Mouse (Mus musculus) bone marrow macrophage, adult 2 months (primary cell): Measurements from ENCODE around the gene Macrod2. TPM values are rescaled to one million over a fixed set of nuclear protein-coding genes. Genes with fewer than 3 reads are reported as not detected.

Experiments used
- H3K27ac ChIP-seq: 2 replicates; pipeline ENCODE4 v1.5.1; 2012; ENCODE audit warnings: low read depth, low read length; ENCODE audit not compliant: insufficient read depth
- H3K4me1 ChIP-seq: 2 replicates; pipeline ENCODE4 v1.6.1; 2012; ENCODE audit warnings: low read length; ENCODE audit not compliant: control insufficient read depth, insufficient read depth
- H3K4me3 ChIP-seq: 2 replicates; pipeline ENCODE4 v1.5.1; 2012; ENCODE audit warnings: mild to moderate bottlenecking, low read length, moderate library complexity; ENCODE audit not compliant: insufficient read depth
- CTCF ChIP-seq: IDR thresholded peaks from 2 replicates; pipeline ENCODE4 v1.5.1; 2012; ENCODE audit warnings: low read depth, mild to moderate bottlenecking, low read length, moderate library complexity
- POLR2A ChIP-seq: IDR thresholded peaks from 2 replicates; pipeline ENCODE4 v1.6.1; 2012; ENCODE audit warnings: mild to moderate bottlenecking, low read depth, low read length, borderline replicate concordance
- polyA plus RNA-seq: library from polyadenylated mRNA; stranded (reverse); fragments of >200 nt; gene quantifications from 2 replicates; pipeline ENCODE4 v1.2.4, GENCODE M21; 2012; ENCODE audit not compliant: missing spikeins, insufficient read depth, insufficient read length

Gene Macrod2
- polyA plus RNA-seq, 1 experiment, result 3.0 TPM

DNA sequence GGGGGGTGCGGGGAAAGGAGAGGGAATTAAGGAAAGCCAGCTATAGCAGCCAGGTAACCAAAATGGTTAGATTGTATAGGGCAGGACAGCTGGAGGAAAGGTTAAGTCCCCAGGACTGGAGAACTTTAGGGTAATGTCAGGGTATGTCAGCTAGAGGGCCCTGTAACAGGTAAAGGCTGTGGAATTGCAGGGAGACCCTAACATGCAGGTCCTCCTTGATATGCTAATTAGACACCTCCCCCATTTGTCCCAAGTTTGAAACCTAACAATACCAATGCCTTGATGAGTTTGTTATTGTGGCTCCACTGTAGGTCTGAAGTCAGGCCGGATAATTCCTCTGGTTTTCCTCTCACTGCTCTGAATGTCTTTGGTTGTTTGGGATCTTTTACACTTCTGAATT lies 1948.9 kb downstream of the Macrod2 start:
- H3K4me1 ChIP-seq, result no peaks in the 10 kb centered on the region
- no peak overlapping the region for H3K27ac ChIP-seq
- no peak overlapping the region for H3K4me3 ChIP-seq
- TF ChIP-seq POLR2A (no peak), CTCF (no peak)

DNA sequence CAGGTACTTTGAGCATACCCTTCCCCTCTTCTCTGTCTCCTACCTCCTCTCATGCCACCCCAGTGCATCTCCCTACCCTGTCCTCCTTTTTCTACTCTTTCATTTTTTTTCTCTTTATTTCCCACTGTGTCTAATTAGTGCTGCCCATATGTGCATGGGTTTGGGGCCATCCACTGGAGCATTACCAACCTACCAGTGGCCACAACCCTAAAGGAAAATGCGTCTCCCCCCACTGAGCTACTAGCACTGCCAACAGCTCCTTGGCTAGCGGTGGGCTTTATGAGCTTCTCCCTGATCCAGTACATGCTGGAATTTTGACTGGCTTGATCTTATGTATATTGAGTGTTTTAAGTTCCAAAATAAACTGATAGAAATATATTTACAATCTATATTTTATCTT lies 1949.6 kb downstream of the Macrod2 start:
- no peak for TF ChIP-seq CTCF
- no peak for TF ChIP-seq POLR2A
- Histone ChIP-seq H3K4me3 (no peak overlapping the region), H3K4me1 (no peaks in the 10 kb centered on the region), H3K27ac (no peak overlapping the region)

DNA sequence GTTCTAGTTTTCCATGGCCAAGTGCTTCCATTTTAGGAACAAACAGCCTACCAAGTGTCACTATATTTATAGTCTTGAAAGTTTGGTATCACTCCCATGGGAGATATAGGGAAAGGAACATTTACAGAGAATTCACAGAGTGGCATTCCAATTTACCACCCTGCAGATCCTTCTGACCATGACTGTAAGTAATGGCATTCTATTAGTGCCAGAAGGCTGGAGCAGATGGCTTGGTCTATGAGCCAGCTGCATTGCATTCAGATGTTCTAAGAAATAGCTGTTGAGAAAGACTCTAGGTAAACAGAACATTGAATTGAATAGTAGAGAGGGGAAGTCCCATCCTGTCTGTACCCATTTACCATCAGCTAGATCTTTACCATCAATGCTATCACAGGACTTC lies 1954.7 kb downstream of the Macrod2 start:
- Histone ChIP-seq H3K27ac (no peak overlapping the region), H3K4me3 (no peak overlapping the region)
- TF ChIP-seq POLR2A, result no peak
- no peak for TF ChIP-seq CTCF

DNA sequence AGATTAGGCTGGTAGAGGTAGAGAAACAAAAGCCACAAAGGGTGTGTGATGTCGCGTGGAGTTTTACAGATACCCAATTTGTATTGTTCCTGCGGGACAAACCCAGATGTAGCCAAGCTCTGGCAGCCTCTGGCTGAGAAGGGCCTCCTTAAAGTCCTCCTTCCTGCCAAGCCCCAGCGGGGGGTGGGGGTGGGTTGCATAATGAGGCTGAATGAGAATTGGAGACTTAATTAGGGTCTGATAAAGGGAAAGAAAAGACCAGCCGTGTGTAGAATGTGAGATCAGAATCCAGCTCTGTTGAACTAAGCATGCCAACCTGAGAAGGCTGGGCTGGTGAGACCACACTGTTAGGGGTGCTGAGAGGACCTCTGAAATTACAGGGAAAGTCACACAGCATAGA lies 1967.8 kb downstream of the Macrod2 start:
- no peak overlapping the region for H3K27ac ChIP-seq
- H3K4me3 ChIP-seq, result no peak overlapping the region
- TF ChIP-seq POLR2A (no peak), CTCF (no peak)
- no peaks in the 10 kb centered on the region for H3K4me1 ChIP-seq

More for the DNA sequence above, 1954.7 kb downstream of the Macrod2 start:
- no peaks in the 10 kb centered on the region for H3K4me1 ChIP-seq

DNA sequence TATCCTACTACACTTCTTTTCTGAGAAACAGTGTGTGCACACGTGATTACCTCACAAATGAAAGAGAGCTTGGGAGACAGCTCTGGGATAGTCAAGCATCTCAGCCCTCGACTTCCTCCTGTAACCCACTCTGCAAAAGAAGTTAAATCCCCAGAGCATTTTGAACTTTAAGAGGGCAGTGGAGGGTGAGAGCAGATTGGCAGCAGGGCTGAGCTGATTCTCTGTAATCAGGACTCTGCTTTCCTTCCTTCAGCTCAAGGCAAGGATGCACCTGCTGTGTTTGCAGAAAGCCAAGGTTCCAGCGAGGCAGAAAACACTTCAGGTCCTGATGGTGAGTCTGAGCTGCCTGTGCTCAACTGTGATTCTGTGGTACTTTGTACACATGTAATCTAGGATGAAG lies 1978.9 kb downstream of the Macrod2 start:
- TF ChIP-seq CTCF, result no peak
- no peak for TF ChIP-seq POLR2A
- Histone ChIP-seq H3K4me1 (no peaks in the 10 kb centered on the region), H3K27ac (no peak overlapping the region), H3K4me3 (no peak overlapping the region)

DNA sequence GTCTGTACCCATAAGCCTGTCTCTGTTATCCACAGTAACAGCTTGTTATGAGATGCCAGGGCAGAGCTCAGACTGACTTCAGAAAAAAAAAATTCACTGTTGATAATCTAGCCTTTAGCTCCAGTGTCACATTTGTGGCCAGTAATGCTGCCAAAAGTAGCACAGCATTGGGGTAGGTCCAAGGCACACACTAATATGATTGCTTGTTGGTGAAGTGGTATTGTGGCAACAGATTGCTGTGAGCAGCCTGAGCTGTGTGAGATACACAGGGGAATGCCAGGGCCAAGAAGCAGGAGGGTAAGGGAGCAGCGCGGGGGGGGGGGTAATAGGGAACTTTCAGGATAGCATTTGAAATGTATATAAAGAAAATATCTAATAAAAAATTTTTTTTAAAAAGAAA lies 1985.5 kb downstream of the Macrod2 start:
- H3K4me3 ChIP-seq, result no peak overlapping the region
- H3K27ac ChIP-seq, result no peak overlapping the region
- no peaks in the 10 kb centered on the region for H3K4me1 ChIP-seq
- no peak for TF ChIP-seq POLR2A
- no peak for TF ChIP-seq CTCF

DNA sequence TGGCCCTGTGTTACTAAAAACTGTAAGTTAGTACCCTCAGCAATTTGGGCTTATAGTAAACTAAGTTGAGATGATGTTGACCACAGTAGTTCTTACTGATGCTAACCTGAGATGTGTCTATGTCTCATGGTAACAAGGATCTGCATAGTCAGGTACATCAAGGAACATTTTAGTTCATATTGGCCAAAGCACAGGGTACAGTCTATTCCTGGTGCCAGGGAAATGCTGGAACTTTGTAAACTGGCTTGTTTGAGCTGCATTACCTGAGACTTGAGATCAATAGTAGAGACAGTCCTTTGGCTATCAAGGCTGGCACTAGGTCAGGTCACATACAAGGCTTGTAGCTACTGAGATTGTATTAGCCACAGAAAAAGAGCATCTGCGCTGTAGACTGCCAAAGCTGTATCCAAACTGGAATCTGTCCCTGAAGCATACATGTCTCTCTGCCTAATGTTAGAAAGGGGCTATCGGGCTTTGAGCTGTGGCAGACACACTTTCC lies 1986.0 kb downstream of the Macrod2 start:
- TF ChIP-seq CTCF (no peak), POLR2A (no peak)
- no peak overlapping the region for H3K27ac ChIP-seq
- H3K4me1 ChIP-seq, result no peaks in the 10 kb centered on the region
- no peak overlapping the region for H3K4me3 ChIP-seq

DNA sequence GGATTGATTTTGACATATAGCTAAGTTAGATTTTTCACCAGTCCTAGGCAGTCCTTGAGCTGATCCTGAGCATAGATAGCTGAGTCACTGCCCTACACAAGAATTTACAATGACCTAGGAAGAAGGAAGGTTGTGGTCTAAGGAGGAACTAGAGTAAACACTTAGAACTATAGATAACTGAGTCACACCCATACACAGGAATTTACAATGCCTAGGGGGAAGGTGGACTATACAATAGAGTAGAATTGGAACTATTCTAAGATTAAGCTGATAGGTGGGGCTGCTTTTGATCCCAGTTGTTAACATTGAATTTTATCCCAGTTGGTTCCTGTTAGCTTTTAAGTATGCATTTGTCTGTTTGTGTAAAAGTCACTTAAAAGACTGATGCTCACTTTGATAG lies 1998.4 kb downstream of the Macrod2 start:
- Histone ChIP-seq H3K27ac (no peak overlapping the region), H3K4me1 (no peaks in the 10 kb centered on the region), H3K4me3 (no peak overlapping the region)
- TF ChIP-seq CTCF (no peak), POLR2A (no peak)

DNA sequence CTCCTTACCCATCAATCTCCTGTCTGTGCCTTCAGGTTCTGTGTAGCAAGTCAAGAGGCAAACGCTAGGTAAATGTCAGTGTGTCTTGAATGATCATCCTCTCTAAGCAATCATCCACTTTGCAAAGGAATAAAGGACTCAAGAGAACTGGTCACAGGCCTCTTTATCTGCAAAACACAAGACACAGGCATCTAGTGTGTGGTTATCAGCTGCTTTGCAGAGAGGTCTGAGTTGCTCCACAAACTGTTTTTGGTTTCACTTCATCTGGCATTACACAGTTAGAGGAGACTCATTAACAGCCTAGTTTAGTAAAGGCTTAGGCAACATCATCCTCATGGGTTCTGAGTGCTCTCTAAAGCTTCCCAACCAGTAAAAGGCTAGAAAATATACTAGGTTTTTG lies 2004.4 kb downstream of the Macrod2 start:
- no peak for TF ChIP-seq POLR2A
- no peak for TF ChIP-seq CTCF
- Histone ChIP-seq H3K4me1 (no peaks in the 10 kb centered on the region), H3K4me3 (no peak overlapping the region), H3K27ac (no peak overlapping the region)

DNA sequence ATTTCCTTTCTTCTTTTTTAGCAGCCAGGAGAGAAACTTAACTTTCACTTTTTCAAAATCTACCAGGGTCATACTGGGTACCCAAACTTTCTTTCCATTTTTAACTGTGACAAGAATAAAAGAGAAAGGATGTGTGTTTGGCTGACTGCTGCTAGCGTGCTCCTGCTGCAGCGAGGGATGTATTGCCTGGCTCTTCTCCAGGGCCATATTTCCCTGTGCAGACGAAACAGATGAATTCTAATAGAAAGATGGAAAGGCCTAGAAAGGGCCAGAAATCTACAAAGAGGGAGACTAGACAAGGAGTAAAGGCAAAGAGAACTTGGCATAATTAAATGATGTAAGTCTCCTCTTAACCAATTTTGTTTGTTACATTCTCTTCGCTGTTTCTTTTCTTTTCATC lies 2005.7 kb downstream of the Macrod2 start:
- TF ChIP-seq CTCF, result no peak
- no peak for TF ChIP-seq POLR2A

DNA sequence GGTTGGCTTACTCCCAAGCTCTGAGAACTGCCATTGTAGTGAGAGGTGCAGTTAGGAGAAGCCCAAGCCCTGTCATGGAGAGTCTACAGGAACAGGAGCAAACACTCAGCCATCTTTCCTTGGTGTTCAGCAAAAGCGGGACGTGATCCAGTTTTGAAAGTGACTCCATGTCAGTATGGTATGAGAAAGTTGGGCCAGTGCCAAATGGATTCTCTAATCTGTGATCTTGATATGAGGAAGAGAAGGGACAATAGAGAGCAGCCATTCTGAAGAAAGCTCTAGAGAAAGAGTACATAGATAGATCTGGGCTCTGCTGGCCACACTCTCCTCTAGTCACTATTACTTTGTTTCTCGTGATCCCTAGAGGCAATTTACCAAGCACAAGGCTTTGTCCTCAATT lies 2006.2 kb downstream of the Macrod2 start:
- no peaks in the 10 kb centered on the region for H3K4me1 ChIP-seq
- no peak for TF ChIP-seq POLR2A
- H3K27ac ChIP-seq, result no peak overlapping the region
- no peak overlapping the region for H3K4me3 ChIP-seq

More for the DNA sequence above, 2005.7 kb downstream of the Macrod2 start:
- no peak overlapping the region for H3K27ac ChIP-seq
- no peaks in the 10 kb centered on the region for H3K4me1 ChIP-seq
- no peak overlapping the region for H3K4me3 ChIP-seq
